Mouse (Mus musculus): ENCODE data around the gene Mex3b. TPM values are rescaled to one million over a fixed set of nuclear protein-coding genes. Genes with fewer than 3 reads are reported as not detected.

The Mex3b gene
- total RNA-seq, 2 experiments from 2014 or later: 15.6 to 15.7 TPM

- DNase-seq (ENCODE audit: low spot score in 2 of 2): no peak
These were observed 44.4 kb downstream of the Mex3b start for GRCm38 (mm10) chr7:82911501-82911900.

- DNase-seq (ENCODE audit: low spot score in 2 of 2): no peak
These were observed 47.2 kb downstream of the Mex3b start for GRCm38 (mm10) chr7:82914297-82914696.

Other genes starting within 250 kb of the Mex3b start
- gene Saxo2, start 218.8 kb upstream of the Mex3b start, total RNA-seq (2021): 1 to 10 TPM; 3.0 to 3.3 TPM
- 10 to 100 TPM; 14.5 to 19.9 TPM for gene Efl1, start 218.7 kb upstream of the Mex3b start, total RNA-seq (2021)